Mouse (Mus musculus) kidney, adult 2 months (tissue): Measurements from ENCODE around the gene Vps26a. TPM values are rescaled to one million over a fixed set of nuclear protein-coding genes. Genes with fewer than 3 reads are reported as not detected.
A peak's percentile ranks its signal among the peaks of the same experiment; 100 is the strongest.

Source experiments
- DNase-seq: peaks from one replicate; pipeline ENCODE4 v3.0.0; 2021
- H3K27ac ChIP-seq: fragments of 200-500 bp; 2 replicates; pipeline ENCODE4 v1.5.1; 2012; ENCODE audit warnings: low read depth, low read length, control low read depth, inconsistent platforms; ENCODE audit not compliant: insufficient read depth
- H3K27me3 ChIP-seq: fragments of 200-500 bp; replicated peaks from 2 replicates; pipeline ENCODE4 v1.6.1; 2012; ENCODE audit warnings: mild to moderate bottlenecking, moderate library complexity, low read length, inconsistent platforms; ENCODE audit not compliant: control insufficient read depth, insufficient read depth
- H3K36me3 ChIP-seq: fragments of 200-500 bp; 2 replicates; pipeline ENCODE4 v1.6.1; 2012; ENCODE audit warnings: mild to moderate bottlenecking, moderate library complexity, low read length, inconsistent platforms; ENCODE audit not compliant: control insufficient read depth, insufficient read depth
- H3K4me1 ChIP-seq: fragments of 200-500 bp; 2 replicates; pipeline ENCODE4 v1.6.1; 2011; ENCODE audit warnings: low read length; ENCODE audit not compliant: control insufficient read depth, insufficient read depth
- H3K4me3 ChIP-seq: fragments of 200-500 bp; 2 replicates; pipeline ENCODE4 v1.5.1; 2011; ENCODE audit warnings: mild to moderate bottlenecking, low read depth, low read length, control low read depth; ENCODE audit not compliant: insufficient read depth
- CTCF ChIP-seq: fragments of 200-500 bp; conservative IDR thresholded peaks from 2 replicates; pipeline ENCODE4 v1.5.1; 2011; ENCODE audit warnings: low read depth, mild to moderate bottlenecking, control low read depth, low read length, moderate library complexity, mixed read lengths; ENCODE audit not compliant: insufficient read depth, insufficient read length
- POLR2A ChIP-seq: fragments of 200-500 bp; IDR thresholded peaks from one replicate; pipeline ENCODE4 v1.6.1; 2011; ENCODE audit warnings: low read depth, low read length, control low read depth
- WGBS: fragments of 180-500 bp; shearing (Covaris S2); methylation state at CpG from one replicate; pipeline ENCODE4 v1.1.7; 2018; 5-methylcytosine and 5-hydroxymethylcytosine counted together
- polyA plus RNA-seq: library from polyadenylated mRNA; depleted of rRNA; stranded (reverse); fragments of >200 nt; gene quantifications from 2 replicates; pipeline ENCODE4 v1.2.3, GENCODE M21; 2012; rRNA removed

Vps26a gene
- 16.7 and 24.5 TPM in 2 replicates for polyA plus RNA-seq

GRCm38 (mm10) chr10:62486618-62487415 lies at the start of gene Vps26a:
Vps26a (minus strand) TSS chr10:62486805.
- TF ChIP-seq CTCF, result no peak
- peak; percentile 41 for TF ChIP-seq POLR2A
- Histone ChIP-seq H3K27ac (peak within 1 kb of the TSS; percentile 86), H3K4me3 (peak within 1 kb of the TSS; percentile 70), H3K36me3 (no peaks in the 10 kb centered on the region), H3K27me3 (no peaks in the 10 kb centered on the region), H3K4me1 (peaks cover 9% of the 10 kb centered on the region; the same call in 1 of the 2 replicates)
- peak; percentile 100 for DNase-seq
- WGBS, result under 1% methylated on average over 59 of the region's 59 CpGs

- H3K27ac ChIP-seq, result no peak overlapping the region
- H3K36me3 ChIP-seq, result no peaks in the 10 kb centered on the region
- no peaks in the 10 kb centered on the region for H3K4me1 ChIP-seq
- DNase-seq, result no peak
- H3K27me3 ChIP-seq, result no peaks in the 10 kb centered on the region
- no peak overlapping the region for H3K4me3 ChIP-seq
- WGBS, result 77% methylated on average over 7 of the region's 7 CpGs
- no peak for TF ChIP-seq CTCF
- TF ChIP-seq POLR2A, result no peak
Measured at GRCm38 (mm10) chr10:62534509-62534908, 47.9 kb upstream of the Vps26a start.

DNA sequence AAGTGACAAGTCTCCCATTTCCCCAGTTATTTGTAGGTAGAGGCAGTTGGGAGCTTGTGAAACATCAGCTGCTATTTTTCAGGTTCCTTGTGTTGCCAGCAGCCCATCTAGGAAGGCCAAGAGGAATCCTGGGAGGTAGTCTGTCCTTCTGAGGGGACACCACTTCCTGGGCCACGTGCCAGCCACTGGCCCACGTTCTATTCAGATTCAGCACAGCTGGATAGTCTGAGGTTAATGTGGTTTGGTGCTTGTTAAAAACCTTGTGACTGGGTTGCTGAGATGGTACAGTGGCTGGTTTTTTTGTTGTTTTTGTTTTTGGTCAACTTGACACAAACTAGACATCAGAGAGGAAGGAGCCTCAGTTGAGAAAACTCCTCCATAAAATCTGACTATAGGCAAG lies 46.2 kb upstream of the Vps26a start:
- 36% methylated on average over 2 of the region's 2 CpGs for WGBS
- no peak for DNase-seq
- H3K36me3 ChIP-seq, result no peaks in the 10 kb centered on the region
- TF ChIP-seq CTCF (no peak), POLR2A (no peak)
- no peak overlapping the region for H3K4me3 ChIP-seq
- H3K27me3 ChIP-seq, result no peaks in the 10 kb centered on the region
- H3K4me1 ChIP-seq, result no peaks in the 10 kb centered on the region
- no peak overlapping the region for H3K27ac ChIP-seq

- no peak for TF ChIP-seq CTCF
- 59% methylated on average over 9 of the region's 9 CpGs for WGBS
- Histone ChIP-seq H3K4me3 (no peak overlapping the region), H3K4me1 (no peaks in the 10 kb centered on the region), H3K36me3 (no peaks in the 10 kb centered on the region), H3K27ac (peak overlapping the region; percentile 6; the same call in 1 of the 2 replicates), H3K27me3 (no peaks in the 10 kb centered on the region)
- peak; percentile 90 for DNase-seq
Measured at GRCm38 (mm10) chr10:62530183-62530582, 43.6 kb upstream of the Vps26a start.

- H3K36me3 ChIP-seq, result no peaks in the 10 kb centered on the region
- WGBS, result 88% methylated on average over 14 of the region's 14 CpGs
- H3K4me1 ChIP-seq, result no peaks in the 10 kb centered on the region
- no peak within 1 kb of the TSS for H3K4me3 ChIP-seq
- H3K27me3 ChIP-seq, result no peaks in the 10 kb centered on the region
- TF ChIP-seq CTCF, result no peak
- TF ChIP-seq POLR2A, result no peak
- H3K27ac ChIP-seq, result no peak within 1 kb of the TSS
- no peak for DNase-seq
Measured at GRCm38 (mm10) chr10:62527351-62527750, 40.7 kb upstream of the Vps26a start, which contains the start of gene Srgn. Srgn (minus strand) TSS chr10:62527451.

GRCm38 (mm10) chr10:62522346-62522950 lies 35.8 kb upstream of the Vps26a start:
- Histone ChIP-seq H3K27ac (no peak overlapping the region), H3K36me3 (no peaks in the 10 kb centered on the region), H3K27me3 (no peaks in the 10 kb centered on the region), H3K4me3 (no peak overlapping the region), H3K4me1 (no peaks in the 10 kb centered on the region)
- no peak for TF ChIP-seq POLR2A
- TF ChIP-seq CTCF, result no peak
- DNase-seq, result no peak
- WGBS, result 67% methylated on average over 7 of the region's 7 CpGs

- DNase-seq, result no peak
- 76% methylated on average over 4 of the region's 4 CpGs for WGBS
- Histone ChIP-seq H3K27me3 (no peaks in the 10 kb centered on the region), H3K27ac (no peak overlapping the region), H3K4me3 (no peak overlapping the region), H3K4me1 (no peaks in the 10 kb centered on the region), H3K36me3 (no peaks in the 10 kb centered on the region)
- no peak for TF ChIP-seq CTCF
- no peak for TF ChIP-seq POLR2A
Measured at GRCm38 (mm10) chr10:62521763-62522162, 35.2 kb upstream of the Vps26a start.
